Mouse (Mus musculus) embryonic facial prominence, embryonic 11.5 days (tissue): ENCODE measurements at regions not wholly inside any gene's neighbourhood (a gene's known extent, or its start where the extent isn't known, plus 50 kb on each side); places are given as distances from the start of the nearest gene placed in this dataset.
"Not testable (repeated sequence)": the region's sequence is repeated elsewhere in the genome, so short reads cannot be mapped to it uniquely, and the experiment has no call there.

Source experiments
- ATAC-seq: fragments of 200-750 bp; cut with Nextera tagmentation; replicated peaks from 2 replicates; pipeline ENCODE4 v1.8.0; 2017; ENCODE audit warnings: low read depth; ENCODE audit not compliant: insufficient number of reproducible peaks, low FRiP score, low TSS enrichment
- DNase-seq: peaks from one replicate; pipeline ENCODE4 v3.0.0-alpha.2; 2015; ENCODE audit warnings: low spot score
- H3K27ac ChIP-seq: fragments of 300-500 bp; sonication (generic); replicated peaks from 2 replicates; pipeline ENCODE4 v1.5.1; 2014; ENCODE audit warnings: mild to moderate bottlenecking, low read depth, low read length, control low read depth
- H3K27me3 ChIP-seq: fragments of 300-500 bp; sonication (generic); 2 replicates; pipeline ENCODE4 v1.6.1; 2014; ENCODE audit warnings: mild to moderate bottlenecking, low read length, moderate library complexity, mixed read lengths; ENCODE audit not compliant: control insufficient read depth, insufficient read depth
- H3K36me3 ChIP-seq: fragments of 300-500 bp; sonication (generic); replicated peaks from 2 replicates; pipeline ENCODE4 v1.6.1; 2014; ENCODE audit warnings: low read depth, mild to moderate bottlenecking, low read length, moderate library complexity, mixed read lengths; ENCODE audit not compliant: control insufficient read depth, insufficient read depth
- H3K4me1 ChIP-seq: fragments of 300-500 bp; sonication (generic); 2 replicates; pipeline ENCODE4 v1.6.1; 2014; ENCODE audit warnings: low read length, mixed read lengths; ENCODE audit not compliant: control insufficient read depth, insufficient read depth
- H3K4me2 ChIP-seq: fragments of 300-500 bp; sonication (generic); 2 replicates; pipeline ENCODE4 v1.6.1; 2014; ENCODE audit warnings: low read depth, mild to moderate bottlenecking, control low read depth, low read length, moderate library complexity
- H3K4me3 ChIP-seq: fragments of 300-500 bp; sonication (generic); 2 replicates; pipeline ENCODE4 v1.5.1; 2014; ENCODE audit warnings: low read depth, low read length, control low read depth
- H3K9ac ChIP-seq: fragments of 300-500 bp; sonication (generic); replicated peaks from 2 replicates; pipeline ENCODE4 v1.6.1; 2014; ENCODE audit warnings: mild to moderate bottlenecking, control low read depth, low read length
- H3K9me3 ChIP-seq: fragments of 300-500 bp; sonication (generic); replicated peaks from 2 replicates; pipeline ENCODE4 v1.6.1; 2016; ENCODE audit warnings: mild to moderate bottlenecking, low read length, inconsistent platforms, mixed read lengths; ENCODE audit not compliant: control insufficient read depth
- WGBS: fragments of 180-500 bp; shearing (Covaris S2); extraction: QIAGEN DNeasy Blood & Tissue Kit; methylation state at CpG from one replicate; pipeline ENCODE4 v1.1.7; 2014; 5-methylcytosine and 5-hydroxymethylcytosine counted together

DNA sequence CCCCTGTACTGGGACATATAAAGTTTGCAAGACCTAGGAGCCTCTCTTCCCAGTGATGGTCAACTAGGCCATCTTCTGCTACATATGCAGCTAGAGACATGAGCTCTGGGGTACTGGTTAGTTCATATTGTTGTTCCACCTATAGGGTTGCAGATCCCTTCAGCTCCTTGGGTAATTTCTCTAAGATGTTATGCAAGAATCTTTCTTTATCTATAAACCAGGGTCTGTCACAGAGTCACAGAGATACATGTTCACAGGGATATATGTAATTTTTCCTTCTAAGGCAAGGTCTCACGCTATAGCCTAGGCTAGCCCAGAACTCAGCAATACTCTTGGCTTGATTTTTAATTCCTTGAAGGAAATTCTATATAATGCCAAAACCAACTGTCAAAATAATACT is 56.9 kb downstream of the Zfp36l1 start:
- not testable (repeated sequence) for H3K4me1 ChIP-seq, H3K27ac ChIP-seq, H3K27me3 ChIP-seq, H3K9me3 ChIP-seq, H3K4me2 ChIP-seq, ATAC-seq, H3K9ac ChIP-seq, H3K4me3 ChIP-seq, H3K36me3 ChIP-seq, DNase-seq
- WGBS, result 93% methylated on average over 1 of the region's 1 CpGs

DNA sequence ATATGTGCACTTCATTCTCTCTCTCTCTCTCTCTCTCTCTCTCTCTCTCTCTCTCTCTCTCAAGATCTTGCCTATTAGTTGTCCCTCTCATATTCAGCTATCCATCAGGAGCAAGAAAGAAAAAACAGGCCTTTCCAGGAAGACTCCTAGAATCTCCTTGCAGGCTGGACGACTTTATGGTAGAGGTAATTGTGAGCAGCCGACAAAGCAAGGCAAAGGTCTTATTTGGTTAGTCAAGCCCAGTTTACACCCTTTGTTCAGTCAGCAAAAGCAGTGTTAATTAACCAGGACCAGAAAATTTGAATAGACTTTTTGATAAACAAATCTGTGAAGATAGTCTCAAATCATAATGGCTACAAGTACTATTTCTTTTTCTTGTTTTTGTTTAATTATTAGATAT is 57.4 kb downstream of the Zfp36l1 start:
- no peaks in the 10 kb centered on the region for H3K27me3 ChIP-seq
- peaks cover 6% of the 10 kb centered on the region; the same call in 1 of the 2 replicates for H3K4me1 ChIP-seq
- 63% methylated on average over 2 of the region's 2 CpGs for WGBS
- H3K27ac ChIP-seq, result no peak overlapping the region
- H3K9me3 ChIP-seq, result no peaks in the 10 kb centered on the region
- no peak overlapping the region for H3K4me2 ChIP-seq
- H3K4me3 ChIP-seq, result no peak overlapping the region
- ATAC-seq, result no peak
- H3K9ac ChIP-seq, result no peak overlapping the region
- DNase-seq, result no peak
- no peaks in the 10 kb centered on the region for H3K36me3 ChIP-seq

DNA sequence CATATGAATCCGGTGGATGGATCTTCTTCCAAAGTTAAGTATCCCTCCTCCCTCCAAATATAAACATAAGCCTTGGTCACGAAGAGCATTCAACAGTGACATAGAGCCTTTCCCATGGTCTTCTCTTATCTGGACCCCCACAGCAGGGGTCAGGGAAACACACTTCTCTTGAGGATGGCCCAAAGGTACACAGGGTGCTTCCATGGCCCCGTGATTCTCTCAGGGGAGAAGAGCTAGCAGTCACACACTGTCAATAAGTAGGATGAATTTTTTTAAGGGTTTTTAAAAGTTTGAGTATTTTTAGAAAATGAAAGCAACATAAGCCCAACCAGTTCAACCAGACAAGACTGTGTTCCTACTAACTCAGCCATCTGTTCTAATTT is 58.2 kb downstream of the Zfp36l1 start:
- DNase-seq (no peak), ATAC-seq (no peak)
- Histone ChIP-seq H3K9ac (no peak overlapping the region), H3K27me3 (no peaks in the 10 kb centered on the region), H3K4me3 (no peak overlapping the region), H3K4me2 (no peak overlapping the region), H3K4me1 (no peaks in the 10 kb centered on the region), H3K36me3 (no peaks in the 10 kb centered on the region), H3K9me3 (no peaks in the 10 kb centered on the region), H3K27ac (no peak overlapping the region)
- 93% methylated on average over 3 of the region's 3 CpGs for WGBS

DNA sequence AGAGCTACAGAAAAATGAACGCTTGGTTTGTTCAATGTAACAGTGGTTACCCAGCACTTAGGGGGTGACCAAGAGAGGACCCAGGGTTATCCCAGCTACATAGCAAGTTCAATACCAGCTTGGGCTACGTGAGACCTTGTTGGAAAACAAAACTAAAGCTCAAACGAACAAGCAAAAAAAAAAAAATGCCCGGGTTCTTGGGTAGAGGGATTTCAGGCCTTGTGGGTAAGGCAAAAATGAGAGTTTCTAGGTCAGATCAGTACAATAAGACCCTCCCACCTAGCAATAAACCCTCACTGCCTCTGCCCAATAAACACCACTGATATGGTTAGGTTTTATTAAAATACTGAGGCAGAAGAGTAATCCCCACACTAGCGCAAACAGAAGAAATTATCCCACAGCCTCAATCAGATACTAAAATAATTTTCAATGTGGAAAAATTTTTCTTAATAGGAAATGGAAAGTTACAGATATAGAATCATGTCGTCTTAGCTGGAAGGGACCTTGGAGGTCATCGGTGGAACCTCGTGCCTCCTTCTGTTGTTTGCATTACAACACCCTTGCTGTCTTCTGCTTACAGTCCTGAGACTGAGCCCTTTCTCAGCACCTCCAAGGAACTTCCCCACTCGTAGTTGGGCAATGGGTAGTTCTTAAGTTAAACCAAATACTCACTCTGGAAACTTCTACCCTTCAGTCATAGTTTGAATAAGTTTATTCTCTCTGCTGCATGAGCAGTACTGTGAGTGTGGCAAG is 58.7 kb downstream of the Zfp36l1 start:
- Histone ChIP-seq H3K9me3 (no peaks in the 10 kb centered on the region), H3K4me2 (no peak overlapping the region), H3K9ac (no peak overlapping the region), H3K4me1 (no peaks in the 10 kb centered on the region), H3K27ac (no peak overlapping the region), H3K27me3 (no peaks in the 10 kb centered on the region), H3K36me3 (no peaks in the 10 kb centered on the region), H3K4me3 (no peak overlapping the region)
- DNase-seq, result no peak
- ATAC-seq, result no peak
- 80% methylated on average over 9 of the region's 9 CpGs for WGBS

DNA sequence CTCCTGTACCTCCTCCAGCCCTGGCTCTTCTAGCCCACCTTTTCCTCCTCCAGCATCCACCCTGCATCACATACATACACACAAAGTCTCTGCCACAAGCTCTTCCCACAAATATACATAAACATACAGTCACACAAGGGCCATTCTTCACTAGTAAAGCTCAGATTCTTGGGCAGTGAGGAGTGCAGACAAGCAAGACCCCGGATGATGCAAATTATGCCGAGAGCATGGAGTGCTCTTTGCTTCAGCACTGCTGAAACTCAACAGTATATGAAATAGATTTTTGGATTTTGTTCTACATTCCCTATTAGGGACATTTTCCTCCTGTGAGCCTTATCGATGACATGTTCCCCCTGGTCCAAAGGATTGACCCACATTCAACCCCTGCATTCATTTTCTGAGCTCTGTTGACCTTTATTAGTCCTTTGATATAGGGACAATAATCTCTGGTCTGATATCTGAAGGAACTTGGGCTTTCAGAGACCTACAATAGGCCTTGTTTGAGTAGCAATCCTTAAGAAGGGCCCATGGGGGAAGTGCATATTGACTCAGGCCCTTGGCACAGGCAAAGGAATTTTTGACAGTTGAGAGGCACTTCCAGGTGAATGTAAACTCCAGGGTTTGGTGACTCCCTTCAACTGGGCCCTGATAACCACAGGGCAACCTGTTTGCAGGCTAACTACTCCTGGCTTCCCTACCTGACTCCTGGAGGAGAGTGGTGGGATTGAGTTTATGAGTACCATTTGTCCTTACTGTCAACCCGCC is 64.4 kb downstream of the Zfp36l1 start:
- H3K36me3 ChIP-seq, result no peaks in the 10 kb centered on the region
- DNase-seq (no peak), ATAC-seq (no peak)
- H3K4me2 ChIP-seq, result no peak overlapping the region
- no peak overlapping the region for H3K4me3 ChIP-seq
- no peaks in the 10 kb centered on the region for H3K27me3 ChIP-seq
- no peak overlapping the region for H3K9ac ChIP-seq
- no peaks in the 10 kb centered on the region for H3K4me1 ChIP-seq
- WGBS, result 89% methylated on average over 4 of the region's 4 CpGs
- H3K27ac ChIP-seq, result no peak overlapping the region
- no peaks in the 10 kb centered on the region for H3K9me3 ChIP-seq

DNA sequence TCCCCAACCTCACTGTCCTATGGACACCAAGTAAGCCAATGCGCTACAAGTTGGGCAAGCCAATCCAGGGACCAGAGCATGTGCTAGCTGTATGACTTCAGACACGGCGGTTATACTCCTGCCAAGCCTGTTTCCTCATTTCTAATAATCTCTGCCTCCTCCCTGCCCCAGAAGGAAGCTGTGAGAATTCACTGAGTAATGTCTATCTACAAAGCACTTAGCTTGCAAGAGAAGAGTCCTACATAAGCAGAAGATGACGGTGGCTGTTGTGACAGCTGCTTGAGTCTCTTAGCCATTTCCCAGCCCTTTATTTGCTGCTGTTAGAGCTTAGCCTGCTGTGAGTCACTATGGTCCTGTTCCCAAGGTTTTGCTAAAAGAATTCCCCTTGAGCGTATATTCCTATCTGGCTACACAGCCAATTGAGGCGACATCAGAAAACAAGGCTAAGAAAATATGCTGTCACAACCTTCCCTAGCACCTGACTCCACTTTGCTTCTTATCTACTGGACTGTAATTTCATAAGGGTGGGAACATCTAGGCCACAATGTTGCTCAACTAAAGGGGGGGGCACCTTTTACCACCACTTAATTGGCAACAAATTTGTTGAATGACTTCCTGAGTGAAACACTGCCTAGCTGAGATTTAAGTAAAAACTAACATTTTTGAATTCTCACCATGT is 66.0 kb downstream of the Zfp36l1 start:
- DNase-seq (no peak), ATAC-seq (no peak)
- no peak overlapping the region for H3K9ac ChIP-seq
- no peak overlapping the region for H3K4me3 ChIP-seq
- H3K27me3 ChIP-seq, result no peaks in the 10 kb centered on the region
- no peak overlapping the region for H3K27ac ChIP-seq
- no peak overlapping the region for H3K4me2 ChIP-seq
- H3K9me3 ChIP-seq, result no peaks in the 10 kb centered on the region
- H3K36me3 ChIP-seq, result no peaks in the 10 kb centered on the region
- 83% methylated on average over 6 of the region's 6 CpGs for WGBS
- H3K4me1 ChIP-seq, result no peaks in the 10 kb centered on the region

DNA sequence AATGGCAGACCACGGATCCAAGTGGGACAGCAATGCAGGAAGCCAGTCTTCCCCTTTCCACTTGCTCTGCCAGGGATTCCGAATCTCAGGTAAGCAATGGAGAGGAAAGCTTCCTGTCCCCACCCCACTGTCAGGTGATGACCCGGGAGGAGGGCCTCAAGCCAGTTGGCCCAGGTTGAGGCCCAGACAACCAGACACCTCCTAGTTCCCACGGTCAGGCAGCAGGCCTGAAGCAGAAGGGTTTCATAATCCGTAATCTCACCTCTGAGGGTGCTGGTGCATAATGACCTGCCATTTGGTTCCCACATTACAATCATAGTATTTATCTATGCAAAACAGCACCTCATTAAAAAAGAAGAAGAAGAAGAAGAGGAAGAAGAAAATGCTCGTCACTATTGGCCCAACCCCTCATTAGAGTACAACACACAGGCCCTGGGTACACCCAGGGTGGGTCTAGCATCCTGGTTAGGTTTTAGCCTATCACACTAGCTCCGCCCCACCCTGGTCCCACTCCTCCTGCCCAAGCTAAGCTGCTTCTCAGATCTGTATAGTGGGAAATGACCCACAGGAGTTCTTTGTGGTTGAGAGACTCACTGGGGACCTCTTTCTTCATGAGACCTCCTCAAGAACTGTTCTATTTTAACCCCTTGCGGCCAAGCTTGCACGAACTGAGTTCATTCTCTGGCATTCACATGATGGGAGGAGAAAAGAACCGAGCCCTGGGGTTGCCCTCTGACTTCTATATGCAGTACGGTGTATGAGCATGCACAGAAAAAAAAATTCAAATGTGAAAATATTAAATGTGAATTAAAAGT is 71.1 kb downstream of the Zfp36l1 start:
- DNase-seq (no peak), ATAC-seq (no peak)
- WGBS, result 87% methylated on average over 11 of the region's 11 CpGs
- Histone ChIP-seq H3K27me3 (no peaks in the 10 kb centered on the region), H3K4me3 (no peak overlapping the region), H3K4me2 (no peak overlapping the region), H3K9ac (no peak overlapping the region), H3K4me1 (no peaks in the 10 kb centered on the region), H3K36me3 (no peaks in the 10 kb centered on the region), H3K27ac (no peak overlapping the region), H3K9me3 (no peaks in the 10 kb centered on the region)
